Mouse (Mus musculus) spleen, postnatal 10 days (tissue): ENCODE measurements at regions not wholly inside any gene's neighbourhood (a gene's known extent, or its start where the extent isn't known, plus 50 kb on each side); places are given as distances from the start of the nearest gene placed in this dataset.

Experiments used
- DNase-seq, 2 experiments: peaks; one replicate each; pipeline ENCODE4 v3.0.0; 2021 to 2022; ENCODE audit warnings: low spot score in 2 of 2

DNA sequence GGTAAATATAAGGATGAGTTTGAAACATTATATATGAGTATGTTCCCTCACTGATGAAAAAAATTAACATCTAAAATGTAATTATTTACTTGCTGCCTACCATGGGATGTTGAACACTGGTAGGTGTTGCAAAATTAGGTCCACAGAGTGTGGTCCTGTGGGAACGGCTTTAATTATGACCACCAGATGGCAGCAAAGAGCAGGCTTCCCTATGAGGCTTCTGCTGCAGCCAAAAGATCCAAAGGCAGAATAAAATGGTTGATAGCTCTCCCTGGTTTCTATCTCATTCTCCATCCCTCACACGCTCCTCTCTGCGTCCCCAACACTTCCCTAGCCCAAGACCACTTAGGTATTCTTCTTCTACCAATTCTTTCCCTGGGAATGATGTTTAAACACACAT, 54.6 kb upstream of the Cit start:
- DNase-seq, result peak; percentile 28 to 69
